Mouse (Mus musculus) heart, postnatal 0 days (tissue): ENCODE results near the gene Cyp2ab1. TPM values are rescaled to one million over a fixed set of nuclear protein-coding genes. Genes with fewer than 3 reads are reported as not detected.
"Not testable (repeated sequence)": the region's sequence is repeated elsewhere in the genome, so short reads cannot be mapped to it uniquely, and the experiment has no call there.

Source experiments
- ATAC-seq: fragments of 200-750 bp; cut with Nextera tagmentation; 2 replicates; pipeline ENCODE4 v1.8.0; 2017; ENCODE audit warnings: low read depth, moderate number of reproducible peaks, moderate library complexity; ENCODE audit not compliant: insufficient read depth
- DNase-seq: peaks from one replicate; pipeline ENCODE4 v3.0.0-alpha.2; 2016; ENCODE audit warnings: low spot score
- H3K27ac ChIP-seq: fragments of 300-500 bp; sonication (generic); 2 replicates; pipeline ENCODE4 v1.5.1; 2014; ENCODE audit warnings: low read depth, mild to moderate bottlenecking
- H3K27me3 ChIP-seq: fragments of 300-500 bp; sonication (generic); 2 replicates; pipeline ENCODE4 v1.6.1; 2014; ENCODE audit warnings: low read length, mixed read lengths; ENCODE audit not compliant: control insufficient read depth, insufficient read depth
- H3K36me3 ChIP-seq: fragments of 300-500 bp; sonication (generic); replicated peaks from 2 replicates; pipeline ENCODE4 v1.6.1; 2014; ENCODE audit warnings: low read length, mixed read lengths; ENCODE audit not compliant: control insufficient read depth, insufficient read depth
- H3K4me1 ChIP-seq: fragments of 300-500 bp; sonication (generic); 2 replicates; pipeline ENCODE4 v1.6.1; 2014; ENCODE audit warnings: antibody characterized with exemption; ENCODE audit not compliant: control insufficient read depth, insufficient read depth
- H3K4me2 ChIP-seq: fragments of 300-500 bp; sonication (generic); 2 replicates; pipeline ENCODE4 v1.6.1; 2014; ENCODE audit warnings: low read depth, mild to moderate bottlenecking, low read length, moderate library complexity
- H3K4me3 ChIP-seq: fragments of 300-500 bp; sonication (generic); 2 replicates; pipeline ENCODE4 v1.5.1; 2014; ENCODE audit warnings: low read depth, low read length
- H3K9ac ChIP-seq: fragments of 300-500 bp; sonication (generic); replicated peaks from 2 replicates; pipeline ENCODE4 v1.6.1; 2014; ENCODE audit warnings: low read depth, low read length, mixed read lengths
- H3K9me3 ChIP-seq: fragments of 300-500 bp; sonication (generic); replicated peaks from 2 replicates; pipeline ENCODE4 v1.6.1; 2016; ENCODE audit warnings: low read length; ENCODE audit not compliant: control insufficient read depth
- CTCF ChIP-seq: IDR thresholded peaks from 2 replicates; pipeline ENCODE4 v1.5.1; 2016; ENCODE audit warnings: antibody characterized with exemption, control low read depth, low read depth
- EP300 ChIP-seq: IDR thresholded peaks from 2 replicates; pipeline ENCODE4 v1.6.1; 2016; ENCODE audit warnings: antibody characterized with exemption, low read depth
- WGBS: fragments of 180-500 bp; shearing (Covaris S2); extraction: QIAGEN DNeasy Blood & Tissue Kit; methylation state at CpG from one replicate; pipeline ENCODE4 v1.1.7; 2014; 5-methylcytosine and 5-hydroxymethylcytosine counted together
- polyA plus RNA-seq: library from polyadenylated mRNA; unstranded; fragments of >200 nt; fragmentation: Nextera tagmentation; extraction: Ambion mirVana; gene quantifications from 2 replicates; pipeline ENCODE4 v1.2.1, GENCODE M21; 2015
- total RNA-seq: library from RNA; depleted of rRNA; stranded (reverse); fragments of >200 nt; gene quantifications from 2 replicates; pipeline ENCODE4 v1.2.3, GENCODE M21; 2014; ENCODE audit warnings: low replicate concordance; rRNA removed

Cyp2ab1 gene
- not detected in 2 replicates for total RNA-seq
- polyA plus RNA-seq: 0.12 TPM in 1 of 2 replicates, not detected in the other

DNA sequence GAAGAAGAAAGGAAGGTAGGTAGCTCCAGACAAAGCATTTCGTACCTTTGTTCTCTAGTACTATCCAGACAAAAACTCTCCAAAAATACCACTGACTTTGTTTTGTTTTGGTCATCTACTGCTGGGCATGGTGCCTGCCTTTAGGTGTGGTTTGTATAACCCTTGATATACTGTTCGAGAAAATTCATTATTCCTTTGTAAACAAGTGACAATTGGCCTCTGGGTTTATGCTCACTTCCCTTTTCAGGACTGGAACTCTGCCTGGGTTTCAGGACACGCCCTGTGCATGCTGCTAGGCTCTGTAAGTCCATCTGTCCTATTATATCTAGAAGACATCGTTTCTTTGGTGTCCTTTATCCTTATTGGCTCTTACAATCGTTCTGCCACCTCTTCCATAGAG is at the start of gene Cyp2ab1:
TSS of gene Cyp2ab1 (minus strand) at position 119 of the 400 bp plus-strand sequence.
- Histone ChIP-seq H3K4me1 (no peaks in the 10 kb centered on the region; the same call in 1 of the 2 replicates), H3K4me3 (no peak within 1 kb of the TSS), H3K27me3 (no peaks in the 10 kb centered on the region), H3K9ac (no peak within 1 kb of the TSS), H3K4me2 (no peak within 1 kb of the TSS), H3K9me3 (no peaks in the 10 kb centered on the region), H3K27ac (0 out of 2 replicates have a peak within 1 kb of the TSS, but pooled peaks have one; percentile 20), H3K36me3 (peaks cover 3% of the 10 kb centered on the region; the same call in 1 of the 2 replicates)
- 45% methylated on average over 5 of the region's 5 CpGs for WGBS
- TF ChIP-seq EP300 (no peak), CTCF (no peak)
- no peak for ATAC-seq
- DNase-seq: no peak

DNA sequence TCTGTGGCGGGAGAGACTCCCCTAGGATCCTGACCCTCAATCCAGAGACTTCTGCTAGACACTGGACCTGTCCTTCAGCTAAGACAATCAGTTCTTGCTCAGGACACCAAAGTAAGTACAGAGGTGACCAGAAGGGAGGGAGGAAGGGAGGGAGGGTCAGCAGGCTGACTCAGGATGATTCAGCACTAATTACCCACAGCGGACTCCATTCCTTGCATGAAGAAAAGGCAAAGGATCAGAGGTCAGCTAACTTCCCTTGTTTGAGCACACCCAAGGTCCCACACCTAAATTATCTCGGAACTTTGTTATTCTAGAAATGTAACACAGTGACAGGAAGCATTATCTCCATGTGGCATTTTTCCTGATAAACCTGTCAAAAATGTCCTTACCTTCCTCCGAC is 46.5 kb upstream of the Cyp2ab1 start:
- H3K4me1 ChIP-seq: no peaks in the 10 kb centered on the region
- DNase-seq (peak; percentile 24), ATAC-seq (no peak)
- H3K9me3 ChIP-seq: no peaks in the 10 kb centered on the region
- H3K9ac ChIP-seq: no peak overlapping the region
- H3K36me3 ChIP-seq: peaks cover 86% of the 10 kb centered on the region
- H3K4me3 ChIP-seq: no peak overlapping the region
- TF ChIP-seq EP300: no peak
- no peak for TF ChIP-seq CTCF
- no peak overlapping the region for H3K4me2 ChIP-seq
- no peaks in the 10 kb centered on the region for H3K27me3 ChIP-seq
- H3K27ac ChIP-seq: no peak overlapping the region
- WGBS: 52% methylated on average over 4 of the region's 4 CpGs

DNA sequence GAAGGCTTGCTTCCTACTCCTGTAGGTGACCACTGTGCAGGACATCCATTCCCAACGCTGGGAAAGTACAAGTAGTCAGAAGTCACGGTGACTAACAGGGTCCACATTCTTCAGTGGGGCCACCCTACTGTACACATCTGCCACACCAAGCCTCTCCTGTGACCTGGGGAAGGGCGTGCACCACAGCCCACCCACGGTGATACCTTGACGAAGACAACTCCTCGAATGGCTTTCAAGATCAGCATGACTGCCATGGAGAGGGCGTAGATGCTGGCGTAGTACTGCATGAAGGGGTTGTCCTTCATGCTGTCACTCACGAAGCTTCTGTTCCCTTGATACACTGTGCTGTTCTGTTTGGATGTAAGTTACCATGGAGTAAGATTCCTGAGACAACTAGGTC is 43.0 kb upstream of the Cyp2ab1 start:
- ATAC-seq: no peak; the same call in 1 of the 2 replicates
- H3K4me2 ChIP-seq: no peak overlapping the region
- WGBS: 82% methylated on average over 9 of the region's 9 CpGs
- no peak for TF ChIP-seq EP300
- TF ChIP-seq CTCF: no peak
- peaks cover 92% of the 10 kb centered on the region for H3K36me3 ChIP-seq
- H3K27ac ChIP-seq: no peak overlapping the region
- H3K4me3 ChIP-seq: no peak overlapping the region
- H3K9me3 ChIP-seq: no peaks in the 10 kb centered on the region
- H3K27me3 ChIP-seq: no peaks in the 10 kb centered on the region
- H3K4me1 ChIP-seq: no peaks in the 10 kb centered on the region
- no peak overlapping the region for H3K9ac ChIP-seq
- DNase-seq: no peak

DNA sequence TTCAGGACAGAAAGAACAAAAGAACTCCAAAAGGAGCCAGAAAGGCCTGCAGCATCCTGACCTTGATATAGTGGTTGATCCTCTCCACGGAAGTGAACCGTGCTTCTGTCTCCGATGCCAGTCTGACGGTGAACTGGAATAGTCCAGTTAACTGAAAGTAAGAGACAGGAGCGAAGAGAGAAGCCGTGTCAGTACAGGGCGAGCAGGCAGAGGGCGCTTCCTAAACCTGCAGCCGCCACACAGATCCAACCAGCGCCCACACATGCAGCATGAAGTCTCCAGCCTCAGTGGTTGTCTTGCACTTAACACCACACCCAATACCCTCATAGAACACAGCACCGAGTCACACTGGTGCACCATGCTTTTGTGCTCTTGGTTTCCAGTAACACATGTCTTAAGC is 36.9 kb upstream of the Cyp2ab1 start:
- no peaks in the 10 kb centered on the region for H3K4me1 ChIP-seq
- ATAC-seq (no peak), DNase-seq (no peak)
- peaks cover 81% of the 10 kb centered on the region for H3K36me3 ChIP-seq
- 85% methylated on average over 11 of the region's 11 CpGs for WGBS
- no peak overlapping the region for H3K9ac ChIP-seq
- H3K27ac ChIP-seq: no peak overlapping the region
- TF ChIP-seq EP300: no peak
- TF ChIP-seq CTCF: no peak
- no peak overlapping the region for H3K4me2 ChIP-seq
- no peaks in the 10 kb centered on the region for H3K9me3 ChIP-seq
- H3K4me3 ChIP-seq: no peak overlapping the region
- no peaks in the 10 kb centered on the region for H3K27me3 ChIP-seq

DNA sequence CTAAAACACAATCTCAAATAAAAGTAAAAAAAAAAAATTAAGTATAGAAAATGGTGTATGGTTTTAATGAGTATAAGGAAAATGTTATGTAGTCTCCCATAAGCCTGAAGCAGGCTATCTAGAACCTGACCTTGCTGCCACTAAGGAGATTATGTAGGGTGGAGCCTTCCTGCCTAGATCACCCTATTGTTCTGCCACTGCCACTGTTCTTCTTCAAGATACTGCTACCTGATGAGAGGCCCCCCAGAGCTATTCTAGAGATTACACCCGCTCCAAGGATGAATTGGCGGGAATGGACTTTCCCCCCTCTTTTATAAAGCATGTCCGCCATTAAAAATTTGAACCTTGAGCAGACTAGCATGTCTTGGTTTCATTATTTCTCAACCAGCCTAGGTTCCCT is 36.3 kb upstream of the Cyp2ab1 start:
- not testable (repeated sequence) for H3K27ac ChIP-seq, H3K4me1 ChIP-seq, ATAC-seq, H3K4me3 ChIP-seq, DNase-seq, H3K27me3 ChIP-seq, H3K9me3 ChIP-seq, H3K4me2 ChIP-seq, H3K9ac ChIP-seq
- peaks cover 78% of the 10 kb centered on the region for H3K36me3 ChIP-seq
- 87% methylated on average over 3 of the region's 3 CpGs for WGBS

DNA sequence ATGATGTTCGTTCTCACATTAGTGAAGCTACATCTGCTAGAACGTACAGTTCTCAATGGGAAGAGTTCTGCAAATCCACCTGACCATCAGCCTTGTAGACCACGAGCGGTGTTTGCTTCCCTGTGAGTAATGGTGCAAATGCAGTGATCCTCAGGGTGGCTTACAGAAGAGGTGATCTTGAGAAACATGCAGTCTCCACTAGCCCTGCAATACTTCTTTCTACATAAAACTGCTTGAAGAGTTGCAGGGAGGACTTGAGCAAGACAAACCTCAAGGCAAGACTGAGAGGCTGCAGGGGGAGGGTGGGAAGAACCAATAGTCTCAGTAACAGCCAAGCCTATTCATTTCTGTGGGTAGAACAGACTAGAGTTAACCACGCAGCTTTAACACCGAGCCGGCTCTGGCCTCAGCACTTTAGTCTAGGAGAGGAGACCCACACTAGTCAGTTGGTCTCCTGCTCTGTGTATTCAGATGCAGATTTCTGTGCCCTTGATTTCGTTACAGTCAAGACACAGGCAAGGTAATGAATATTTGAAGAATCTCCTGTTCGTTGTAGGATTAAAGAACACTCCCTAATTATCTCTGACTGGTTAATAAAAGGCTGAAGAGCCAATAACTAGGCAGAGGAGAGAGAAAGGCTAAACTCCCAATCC is 34.6 kb upstream of the Cyp2ab1 start:
- ATAC-seq (no peak), DNase-seq (no peak)
- H3K4me2 ChIP-seq: no peak overlapping the region
- H3K27me3 ChIP-seq: no peaks in the 10 kb centered on the region
- H3K27ac ChIP-seq: no peak overlapping the region
- no peaks in the 10 kb centered on the region for H3K9me3 ChIP-seq
- TF ChIP-seq CTCF (no peak), EP300 (no peak)
- H3K4me3 ChIP-seq: no peak overlapping the region
- H3K36me3 ChIP-seq: peaks cover 77% of the 10 kb centered on the region
- WGBS: 85% methylated on average over 9 of the region's 9 CpGs
- no peak overlapping the region for H3K9ac ChIP-seq
- H3K4me1 ChIP-seq: no peaks in the 10 kb centered on the region
